Mouse (Mus musculus): ENCODE measurements around the gene Mospd3.

DNA sequence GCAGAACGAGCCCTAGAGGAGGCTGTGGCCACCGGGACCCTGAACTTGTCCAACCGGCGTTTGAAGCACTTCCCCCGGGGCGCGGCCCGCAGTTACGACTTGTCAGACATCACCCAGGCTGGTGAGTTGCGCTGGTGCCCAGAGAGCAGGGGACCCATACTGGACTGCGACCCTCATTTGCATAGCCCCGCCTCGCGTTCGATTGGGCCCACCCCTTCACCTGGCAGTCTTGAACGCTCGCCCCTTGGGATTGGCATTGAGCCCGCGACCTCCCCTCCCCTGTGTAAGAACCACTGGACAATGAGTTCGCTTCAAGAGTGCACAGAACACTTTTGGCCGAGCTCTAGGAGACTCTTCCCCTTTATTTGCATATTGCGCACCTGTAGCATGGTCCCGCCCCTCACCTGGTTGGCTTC is 28.5 kb upstream of the Mospd3 start:
- no peak for TF ChIP-seq POLR2A (IDR thresholded peaks at IDR 0.05; ENCODE audit: borderline replicate concordance, low read depth, low read length)
- no peak for TF ChIP-seq CTCF (IDR thresholded peaks at IDR 0.05; ENCODE audit: low read depth, low read length)
